Mouse (Mus musculus): ENCODE results near the gene Olfr307.

GRCm38 (mm10) chr7:86337486-86337885 is at the start of gene Olfr307:
- TF ChIP-seq CTCF (IDR thresholded peaks at IDR 0.05) (no peak), EP300 (IDR thresholded peaks at IDR 0.05) (no peak)

Data from lung, postnatal 0 days (tissue).